In the genomic region with DNA sequence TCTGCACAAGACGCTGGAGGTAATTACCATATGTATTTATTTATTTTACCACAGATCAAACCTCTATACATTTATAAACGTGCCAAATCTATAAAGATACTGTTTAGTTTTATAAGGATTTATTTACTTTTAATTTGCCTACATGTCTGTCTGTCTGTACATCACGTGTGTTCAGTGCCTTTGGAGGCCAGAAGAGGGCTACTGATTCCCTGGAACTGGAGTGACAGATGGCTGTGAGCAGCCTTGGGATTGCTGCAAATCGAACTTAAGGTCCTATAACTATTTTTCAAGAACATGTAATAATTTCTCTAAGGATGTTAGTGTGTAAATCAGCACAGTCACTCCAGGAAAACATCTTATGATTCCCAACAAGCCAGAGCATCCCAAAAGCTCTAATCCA, we compare ENCODE assay signal across 9 mouse cellular contexts.
"Had no signal": no experiment of that assay in that cellular context is flagged by ENCODE, and none has a peak within 500 bp of the region (broad histone marks: within the 10 kb centered on the region; RNA-seq: fewer than 3 reads in every experiment).

No protein-coding gene starts in this region.

- DNase-seq: kidney, adult 9 months; lung, adult 2 months; lung, postnatal 36 days; thymus, adult 2 months; thymus, postnatal 25 days had no signal

- H3K4me3 ChIP-seq: limb, embryonic 10.5 days; liver, embryonic 15.5 days; midbrain, embryonic 13.5 days; stomach, embryonic 15.5 days had no signal

- H3K27ac ChIP-seq: limb, embryonic 10.5 days; liver, embryonic 15.5 days; midbrain, embryonic 13.5 days; stomach, embryonic 15.5 days had no signal

- H3K4me1 ChIP-seq: limb, embryonic 10.5 days; liver, embryonic 15.5 days; midbrain, embryonic 13.5 days; stomach, embryonic 15.5 days had no signal

- H3K27me3 ChIP-seq: liver, embryonic 15.5 days; midbrain, embryonic 13.5 days; stomach, embryonic 15.5 days had no signal
